Mouse (Mus musculus): Measurements from ENCODE around the gene Tmem132b. TPM values are rescaled to one million over a fixed set of nuclear protein-coding genes. Genes with fewer than 3 reads are reported as not detected.

The Tmem132b gene
- total RNA-seq, 1 experiment from 2014 or later, result not detected

DNA sequence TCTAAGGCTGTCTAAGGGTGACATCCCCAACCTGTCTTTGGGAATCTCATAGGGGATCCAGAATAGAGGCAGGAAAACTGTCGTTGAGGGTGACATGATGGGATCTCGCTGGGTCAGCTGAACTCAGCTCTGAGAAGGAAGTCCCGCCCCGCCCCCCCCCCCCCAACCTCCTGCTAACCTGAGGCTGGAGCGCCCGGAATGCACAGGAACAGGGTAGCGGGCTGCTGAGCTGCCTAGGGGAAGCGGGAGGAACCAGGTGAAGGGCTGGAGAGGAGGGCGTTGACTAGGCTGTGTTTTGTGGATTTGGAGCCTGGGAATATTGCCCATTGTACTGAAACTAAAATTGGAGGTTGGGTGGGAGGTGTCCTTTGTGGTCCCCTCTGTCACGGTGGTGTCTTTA is 23.6 kb upstream of the Tmem132b start:
- ATAC-seq (replicated peaks; ENCODE audit: low read depth, poor library complexity, severe bottlenecking), result no peak

DNA sequence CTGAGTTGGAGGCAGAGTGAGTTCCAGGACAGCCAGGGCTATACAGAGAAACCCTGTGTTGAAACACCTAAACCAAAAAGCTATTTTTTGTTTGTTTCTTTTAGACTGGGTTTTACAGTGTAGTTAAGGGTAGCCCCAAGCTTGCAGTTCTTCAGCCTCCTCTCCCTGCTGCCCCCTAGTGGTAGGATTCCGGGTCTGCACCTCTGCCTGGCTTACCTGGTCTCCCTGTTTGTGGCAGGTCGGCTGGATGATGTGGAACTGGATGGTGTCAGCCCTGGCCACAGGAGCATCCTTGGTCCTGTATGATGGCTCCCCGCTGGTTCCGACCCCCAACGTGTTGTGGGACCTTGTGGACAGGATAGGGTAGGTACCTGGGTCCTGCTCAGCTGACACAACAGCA is 22.0 kb upstream of the Tmem132b start:
- peak; percentile 83 for ATAC-seq (replicated peaks; ENCODE audit: low read depth, poor library complexity, severe bottlenecking)

DNA sequence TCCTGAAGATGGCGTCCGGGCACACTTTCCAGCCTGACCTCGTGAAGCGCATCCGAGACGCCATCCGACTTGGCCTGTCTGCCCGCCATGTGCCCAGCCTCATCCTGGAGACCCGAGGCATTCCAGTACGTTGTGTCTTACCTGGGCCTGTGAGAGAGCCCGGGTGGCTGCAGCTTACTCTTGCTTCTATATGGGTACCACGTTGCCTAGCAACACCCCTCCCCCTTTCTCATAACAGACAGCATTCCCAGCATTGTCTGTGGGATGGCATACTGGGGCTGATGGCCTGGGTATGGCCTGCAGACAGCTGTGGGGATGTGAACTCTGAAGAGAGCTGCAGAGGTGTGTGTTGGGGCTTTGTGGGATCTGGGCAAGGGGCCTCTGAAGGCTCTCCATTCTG is 16.6 kb upstream of the Tmem132b start:
- no peak for ATAC-seq (replicated peaks; ENCODE audit: low read depth, poor library complexity, severe bottlenecking)

DNA sequence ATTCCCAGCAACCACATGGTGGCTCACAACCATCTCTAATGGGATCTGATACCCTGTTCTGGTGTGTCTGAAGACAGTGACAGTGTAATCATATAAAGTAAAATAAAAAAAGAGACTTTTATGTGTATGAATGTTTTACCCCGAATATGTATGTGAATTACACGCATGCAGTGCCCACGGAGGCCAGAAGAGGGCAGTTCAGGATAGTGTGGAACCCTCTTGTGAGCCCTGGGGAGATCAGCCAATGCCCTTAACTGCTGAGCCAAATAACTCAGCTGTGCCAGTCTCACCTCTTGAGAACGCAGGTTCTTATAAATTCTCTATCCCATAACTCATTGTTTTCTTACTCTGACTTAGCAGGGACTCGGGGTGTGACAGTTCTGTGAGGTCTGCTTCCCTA is 12.9 kb upstream of the Tmem132b start:
- peak; percentile 61 for ATAC-seq (replicated peaks; ENCODE audit: low read depth, poor library complexity, severe bottlenecking)

DNA sequence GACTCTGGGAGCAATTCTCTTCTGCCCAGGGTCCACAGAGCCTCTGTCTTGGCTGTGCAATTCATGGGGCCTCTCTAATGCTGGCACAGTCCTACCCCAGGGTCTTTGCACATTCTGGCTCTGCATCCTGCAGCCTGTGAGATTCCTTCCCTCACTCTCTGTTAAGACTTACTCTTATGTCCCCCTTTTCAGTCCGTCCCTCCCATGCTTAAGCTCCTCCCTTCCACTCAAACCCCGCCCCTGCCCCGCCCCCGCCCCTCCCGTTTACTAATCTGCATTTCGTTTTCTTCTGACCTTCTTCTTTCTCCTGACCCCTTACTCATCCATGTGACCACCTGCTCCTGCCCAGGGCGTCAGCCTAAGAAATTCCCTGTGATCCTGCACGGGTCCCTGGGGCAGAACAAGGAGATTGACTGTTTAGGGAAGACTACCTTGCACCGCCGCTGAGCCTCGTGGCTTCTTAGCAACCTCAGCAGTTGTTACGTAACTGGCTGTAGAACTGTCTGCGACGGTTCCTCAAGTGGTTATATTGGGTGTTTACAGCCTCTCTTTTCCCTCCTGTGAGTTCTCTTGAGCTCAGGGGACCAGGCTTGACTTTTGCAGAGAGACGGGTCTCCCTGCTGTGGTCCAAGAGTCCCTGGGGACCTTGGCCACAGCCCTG is 10.5 kb upstream of the Tmem132b start:
- peak; percentile 86 for ATAC-seq (replicated peaks; ENCODE audit: low read depth, poor library complexity, severe bottlenecking)

DNA sequence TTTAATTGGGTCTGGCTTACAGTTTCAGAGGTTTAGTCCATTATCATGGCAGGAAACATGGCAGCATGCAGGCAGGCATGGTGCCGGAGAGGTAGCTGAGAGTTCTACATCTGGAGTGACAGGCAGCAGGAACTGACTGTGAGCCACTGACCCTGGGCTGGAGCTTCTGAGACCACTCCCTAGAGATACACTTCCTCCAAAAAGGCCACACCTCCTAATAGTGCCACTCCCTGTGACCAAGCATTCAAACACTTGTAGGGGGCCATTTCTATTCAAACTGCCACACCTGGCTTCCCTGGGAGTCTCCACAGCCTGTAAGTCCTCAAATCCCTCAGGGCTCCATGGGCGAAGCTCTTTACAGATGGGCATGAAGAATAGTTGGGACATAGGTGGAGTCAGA is 8.2 kb upstream of the Tmem132b start:
- ATAC-seq (replicated peaks; ENCODE audit: low read depth, poor library complexity, severe bottlenecking), result no peak

DNA sequence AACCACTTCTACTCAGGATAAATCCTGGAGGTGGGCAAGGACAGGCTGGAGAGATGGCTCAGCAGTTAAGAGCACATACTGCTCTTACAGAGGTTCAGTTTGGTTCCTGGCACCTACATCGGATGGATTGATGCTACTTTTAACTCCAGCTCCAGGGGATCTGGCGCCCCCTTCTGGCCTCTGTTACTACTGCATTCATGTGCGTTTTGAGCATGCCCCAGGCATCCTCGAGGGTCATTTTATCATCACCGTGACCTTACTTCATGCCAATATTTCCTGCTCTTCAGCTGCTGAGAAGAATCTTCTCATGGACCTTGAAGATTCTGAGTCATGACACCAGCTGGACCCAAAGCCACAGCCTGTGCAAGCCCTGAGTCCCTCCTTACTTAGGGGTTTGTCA is 6.1 kb upstream of the Tmem132b start:
- ATAC-seq (replicated peaks; ENCODE audit: low read depth, poor library complexity, severe bottlenecking), result no peak

DNA sequence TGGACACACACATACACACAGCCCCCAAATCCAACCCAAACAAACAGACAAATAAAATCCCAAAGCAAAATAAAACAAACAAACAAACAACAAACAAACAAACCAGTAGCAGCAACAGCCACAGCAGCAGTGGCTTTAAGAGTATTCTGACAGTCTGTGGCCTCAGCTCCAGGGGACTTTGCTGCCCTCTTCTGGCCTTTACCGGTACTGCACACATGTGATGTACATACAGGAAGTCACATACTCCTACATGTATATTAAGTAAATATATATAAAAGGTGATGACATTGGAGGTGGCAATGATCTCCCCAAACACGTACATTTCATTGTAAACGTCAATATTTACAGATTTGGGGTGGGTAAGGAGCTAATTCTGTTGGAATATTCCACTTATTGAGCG is 5.1 kb upstream of the Tmem132b start:
- no peak for ATAC-seq (replicated peaks; ENCODE audit: low read depth, poor library complexity, severe bottlenecking)

DNA sequence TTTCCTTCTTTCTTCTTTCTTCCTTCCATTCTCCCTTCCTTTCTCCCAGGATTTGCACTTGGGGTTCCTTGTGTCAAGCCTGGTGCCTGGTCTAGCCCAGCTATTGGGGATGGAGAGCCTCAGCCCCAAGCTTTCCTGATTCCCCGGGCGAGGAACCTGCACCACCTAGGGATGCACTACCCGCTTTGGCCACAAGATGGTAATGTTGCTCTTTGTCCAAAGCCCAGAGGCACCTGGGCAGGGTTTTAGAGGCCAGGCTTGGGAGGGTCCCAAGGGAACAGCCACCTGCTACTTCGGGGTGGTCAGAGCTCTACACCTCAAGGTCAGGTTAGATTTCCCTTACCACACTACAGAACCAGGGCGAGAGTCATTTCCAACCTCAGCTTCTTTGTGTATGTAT is 2.5 kb upstream of the Tmem132b start:
- peak; percentile 40 for ATAC-seq (replicated peaks; ENCODE audit: low read depth, poor library complexity, severe bottlenecking)

DNA sequence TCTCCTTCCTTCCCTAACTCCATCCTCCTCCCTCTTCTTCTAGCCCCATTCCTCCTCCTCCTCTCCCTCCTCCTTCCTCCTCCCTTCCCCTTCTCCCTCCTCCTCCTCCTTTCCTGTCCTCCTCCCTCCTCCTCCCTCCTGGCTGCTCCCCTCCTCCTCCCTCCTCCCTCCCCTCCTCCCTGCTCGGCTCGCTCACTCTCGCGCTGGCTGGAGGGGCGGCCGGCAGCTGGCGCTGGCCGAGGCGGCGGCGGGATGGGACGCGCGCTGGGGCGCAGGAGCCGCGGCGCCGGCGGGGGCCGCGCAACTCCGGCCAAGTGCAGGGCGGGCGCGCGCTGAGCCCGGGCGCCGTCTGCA is 594 bp downstream of the Tmem132b start:
- no peak for ATAC-seq (replicated peaks; ENCODE audit: low read depth, poor library complexity, severe bottlenecking)

DNA sequence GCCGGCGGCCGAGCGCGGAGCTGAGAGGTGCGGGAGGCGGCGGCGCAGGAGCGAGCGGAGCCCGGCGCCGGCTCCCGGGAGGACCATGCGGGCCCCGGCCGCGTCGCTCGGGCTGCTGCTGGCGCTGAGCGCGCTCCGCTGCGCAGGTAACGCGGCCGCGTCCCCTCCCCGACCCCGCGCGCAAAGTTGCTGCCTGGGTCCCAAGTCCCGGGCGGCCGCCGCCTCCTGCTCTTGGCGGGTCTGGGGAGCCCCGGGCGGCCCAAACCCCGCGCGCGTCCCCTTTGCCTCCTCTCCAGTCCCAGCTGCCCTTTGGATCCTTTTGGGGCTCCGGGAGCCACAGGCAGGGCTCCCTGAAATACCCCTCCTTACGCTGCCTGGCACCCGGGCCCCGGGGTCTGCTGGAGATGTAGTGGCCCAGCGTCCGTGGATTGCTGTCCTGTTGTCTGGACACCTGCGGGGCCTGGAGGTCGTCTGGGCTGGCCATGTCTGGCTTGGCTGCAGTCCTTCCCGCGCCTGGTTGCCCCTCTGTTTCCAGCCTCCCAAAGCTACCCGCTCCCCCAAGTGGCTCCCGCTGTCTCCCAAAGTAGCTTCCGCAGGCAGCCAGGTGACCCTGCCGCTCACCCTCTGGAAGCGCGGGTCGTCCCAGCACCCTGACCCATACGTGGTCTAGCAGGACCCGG is 1.1 kb downstream of the Tmem132b start:
- ATAC-seq (replicated peaks; ENCODE audit: low read depth, poor library complexity, severe bottlenecking), result no peak

DNA sequence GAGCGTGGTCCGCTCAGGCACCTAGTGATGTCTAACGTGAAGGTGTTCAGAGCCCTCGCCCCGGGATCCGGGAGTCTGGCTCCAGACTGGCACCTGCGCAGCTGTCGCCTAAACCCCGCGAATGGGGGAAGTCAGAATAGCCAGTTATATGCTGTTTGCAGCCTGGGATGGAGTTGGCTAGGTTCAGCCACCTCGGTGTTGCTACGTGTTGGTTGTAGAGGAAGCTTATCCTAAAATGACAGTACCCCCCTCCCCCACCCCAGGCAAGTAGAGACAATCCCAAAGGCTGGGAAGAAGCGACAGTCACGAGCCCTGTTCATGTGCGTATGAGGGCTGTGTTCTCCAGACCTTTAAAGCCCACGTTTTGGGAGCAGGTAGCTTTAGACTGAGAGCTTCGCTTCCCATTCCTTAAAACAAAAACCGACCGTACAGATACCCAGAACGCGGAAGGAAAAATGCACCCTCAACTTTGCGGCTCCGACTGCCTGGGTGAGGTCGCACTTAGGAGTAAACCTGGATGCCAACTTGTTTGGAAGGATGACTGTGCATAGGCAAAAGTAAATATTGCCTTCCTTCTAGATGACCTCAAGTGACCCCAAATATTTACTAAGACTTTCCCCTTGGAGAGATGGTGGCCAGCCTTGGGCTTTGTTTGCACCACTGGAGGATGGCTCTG is 1.8 kb downstream of the Tmem132b start:
- ATAC-seq (replicated peaks; ENCODE audit: low read depth, poor library complexity, severe bottlenecking), result no peak

DNA sequence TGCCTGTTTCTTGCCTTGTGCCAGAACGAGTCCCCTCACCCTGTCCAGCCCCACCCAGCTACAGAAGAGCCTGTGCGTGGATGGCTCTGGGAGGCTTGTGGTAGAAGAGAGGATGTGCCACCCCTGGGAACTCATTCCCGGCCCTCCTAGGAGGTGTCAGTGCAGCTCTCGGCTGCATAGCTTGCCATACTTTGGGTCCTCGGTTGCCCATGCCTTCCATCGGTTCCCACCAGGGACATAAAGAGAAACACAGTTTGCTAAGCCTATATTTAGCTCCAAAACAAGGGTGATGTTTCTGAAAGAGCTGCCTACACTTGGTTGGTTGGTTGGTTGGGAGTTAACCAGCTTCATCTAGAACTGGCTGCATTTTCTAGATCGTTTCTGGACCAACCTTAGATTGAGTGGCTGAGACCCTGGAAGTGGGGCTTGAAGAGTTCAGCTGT is 2.6 kb downstream of the Tmem132b start:
- ATAC-seq (replicated peaks; ENCODE audit: low read depth, poor library complexity, severe bottlenecking), result no peak

DNA sequence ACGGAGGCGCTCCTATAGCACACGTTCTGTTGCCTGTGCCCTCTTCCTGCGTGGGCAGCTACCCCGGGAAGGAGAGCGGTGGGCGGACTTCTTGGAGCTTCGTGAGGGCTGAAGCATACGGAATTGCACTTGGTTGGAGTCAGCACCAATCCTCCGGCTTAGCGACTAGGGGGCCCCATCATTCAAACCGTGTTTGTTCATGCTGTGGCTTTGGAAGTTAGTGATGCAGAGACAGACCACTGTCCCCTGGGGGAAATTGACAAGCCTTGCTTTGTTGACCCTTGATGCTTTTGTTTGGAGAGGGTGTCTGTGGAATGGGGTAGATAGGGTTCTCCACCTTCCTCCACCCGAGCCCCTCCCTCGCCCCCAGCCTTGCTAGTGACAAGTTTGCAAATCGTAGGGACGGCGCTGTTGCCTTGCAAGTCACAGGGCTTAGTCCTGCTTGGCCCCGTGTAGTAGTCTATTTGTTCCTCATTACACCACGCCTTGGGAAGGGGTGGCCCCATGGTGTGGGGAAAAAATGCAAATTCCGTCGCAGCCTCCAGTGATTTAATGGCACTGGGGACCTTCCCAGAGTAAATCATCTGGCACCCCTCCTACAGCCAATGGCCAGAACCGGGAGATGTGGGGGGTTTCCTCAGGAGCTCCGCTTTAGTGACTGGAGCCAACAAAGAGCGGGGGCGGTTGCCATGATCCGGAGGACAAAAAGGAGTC is 3.2 kb downstream of the Tmem132b start:
- ATAC-seq (replicated peaks; ENCODE audit: low read depth, poor library complexity, severe bottlenecking), result no peak

DNA sequence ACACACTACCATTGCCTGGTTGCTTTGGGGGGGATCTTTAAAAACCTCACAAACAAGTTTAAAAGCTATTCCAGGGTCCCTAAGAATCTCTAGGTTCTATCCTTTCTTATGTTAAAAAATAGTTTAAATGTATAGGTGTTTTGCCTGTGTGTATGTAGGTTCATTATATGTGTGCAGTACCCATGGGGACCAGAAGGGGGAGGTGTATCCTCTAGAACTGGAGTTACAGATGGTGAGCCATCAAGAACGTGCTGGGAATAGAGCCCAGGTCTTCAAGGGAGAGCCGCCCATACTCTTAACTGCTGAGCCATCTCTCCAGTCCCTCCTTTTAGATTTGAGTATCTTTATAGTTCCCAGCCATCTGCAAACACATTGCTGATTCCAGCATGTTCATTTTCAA is 13.5 kb downstream of the Tmem132b start:
- ATAC-seq (replicated peaks; ENCODE audit: low read depth, poor library complexity, severe bottlenecking), result no peak

DNA sequence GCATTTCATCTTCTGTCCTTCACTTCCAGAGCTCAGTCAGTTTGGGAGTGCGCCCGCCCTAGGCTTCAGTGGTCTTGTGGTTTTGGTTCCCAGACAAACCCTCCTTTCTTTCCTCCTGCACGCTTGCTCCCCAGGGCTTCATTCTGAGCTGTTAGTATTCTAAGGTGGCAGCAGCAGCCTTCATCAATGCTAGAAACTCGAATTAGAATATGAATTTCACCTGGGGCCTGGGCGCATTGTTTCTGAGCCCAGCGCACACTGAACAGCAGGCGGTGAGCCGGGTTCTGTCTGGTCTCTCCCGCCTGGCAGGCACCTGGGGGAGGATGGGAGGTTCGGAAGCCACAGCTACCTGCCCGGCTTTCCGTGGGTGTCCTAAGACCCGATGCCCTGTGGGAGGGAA is 14.7 kb downstream of the Tmem132b start:
- ATAC-seq (replicated peaks; ENCODE audit: low read depth, poor library complexity, severe bottlenecking), result no peak

DNA sequence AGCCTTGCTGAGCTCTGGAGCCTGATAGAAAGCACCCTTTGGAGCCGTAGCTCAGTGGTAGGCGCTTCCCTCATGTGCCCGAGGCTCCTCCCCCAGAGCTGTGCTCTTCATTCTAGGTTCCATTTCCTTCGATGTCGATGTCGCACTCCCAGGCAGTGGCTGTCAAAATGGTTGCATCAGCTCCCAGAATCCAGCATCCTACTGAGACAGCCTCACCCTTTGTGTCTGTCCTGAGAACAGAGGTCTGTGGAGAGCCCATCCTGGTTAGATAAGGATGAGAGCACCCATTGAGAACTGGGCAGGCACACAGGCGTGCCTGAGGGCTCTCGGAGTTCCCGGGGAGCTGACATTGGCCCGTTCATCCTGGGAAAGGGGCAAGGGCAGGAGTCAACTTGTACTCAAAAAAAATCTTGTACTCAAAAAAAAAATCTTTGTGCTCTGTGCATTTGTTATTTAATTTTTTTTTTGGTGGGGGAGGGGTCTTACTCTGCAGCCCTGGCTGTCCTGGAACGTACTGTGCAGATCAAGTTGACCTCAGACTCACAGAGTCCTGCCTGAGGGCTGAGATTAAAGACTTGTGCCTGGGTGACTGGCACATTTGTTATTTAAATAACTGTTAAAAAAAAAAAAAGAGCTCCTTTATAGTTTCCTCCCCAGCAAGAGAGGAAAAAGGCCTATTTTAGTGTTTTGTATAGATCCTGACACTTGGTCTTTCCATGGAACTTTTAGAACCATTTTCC is 18.3 kb downstream of the Tmem132b start:
- no peak for ATAC-seq (replicated peaks; ENCODE audit: low read depth, poor library complexity, severe bottlenecking)

DNA sequence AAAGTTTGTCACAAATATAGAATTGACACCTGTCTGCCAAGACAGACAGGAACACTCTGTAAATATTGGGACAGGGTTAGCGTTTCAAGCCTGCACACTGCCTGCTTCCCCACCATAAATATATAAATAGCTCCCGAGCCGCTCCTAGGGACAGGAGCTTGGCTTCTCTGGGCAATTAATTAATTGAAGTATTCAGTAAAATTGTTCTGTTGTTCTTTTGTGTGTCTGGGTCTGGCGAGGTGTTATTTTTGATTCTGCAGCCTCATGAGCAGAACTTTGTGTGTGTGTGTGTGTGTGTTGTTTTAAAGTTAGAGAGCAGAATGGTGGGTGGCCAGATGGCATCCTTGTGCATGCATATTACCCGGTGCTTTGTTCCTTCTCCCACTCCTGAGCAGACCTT is 24.2 kb downstream of the Tmem132b start:
- ATAC-seq (replicated peaks; ENCODE audit: low read depth, poor library complexity, severe bottlenecking), result no peak

DNA sequence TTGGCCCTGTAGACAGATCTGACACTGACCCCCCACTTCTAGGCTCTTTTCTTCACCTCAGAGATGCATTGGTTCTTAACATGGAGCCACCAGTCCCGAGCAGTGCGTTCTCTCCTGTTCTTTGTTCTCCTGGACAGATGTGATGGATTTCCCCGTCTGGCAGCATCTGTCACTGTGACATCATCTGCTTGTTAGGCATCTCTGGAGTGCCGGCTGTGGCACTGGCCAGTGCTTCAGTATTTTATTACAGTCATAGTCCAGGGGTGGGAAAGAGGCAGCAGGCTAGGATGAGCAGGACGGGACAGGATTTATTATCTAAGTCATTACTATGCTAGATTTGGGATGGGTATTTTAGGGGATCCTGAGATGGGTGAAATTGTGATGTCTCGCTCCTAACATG is 31.9 kb downstream of the Tmem132b start:
- no peak for ATAC-seq (replicated peaks; ENCODE audit: low read depth, poor library complexity, severe bottlenecking)

DNA sequence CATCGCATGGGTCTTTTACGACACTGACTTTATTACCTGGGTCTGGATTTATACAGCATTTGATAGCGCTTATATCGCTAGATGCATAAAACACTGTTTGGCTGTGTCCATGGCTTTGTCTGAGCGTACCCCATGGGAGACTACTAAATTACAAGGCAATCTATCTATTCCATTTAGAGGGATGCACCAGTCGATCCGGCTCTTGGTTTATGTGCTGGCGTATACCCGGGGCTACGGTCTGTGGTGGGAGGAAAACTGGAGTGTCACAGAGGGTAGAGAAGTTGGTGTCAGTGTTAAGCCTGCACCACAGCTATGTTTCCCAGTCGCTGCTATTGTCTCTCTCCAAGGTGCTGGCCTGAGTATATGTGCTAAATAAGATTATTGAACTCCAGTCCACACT is 34.2 kb downstream of the Tmem132b start:
- no peak for ATAC-seq (replicated peaks; ENCODE audit: low read depth, poor library complexity, severe bottlenecking)
